Mouse (Mus musculus): ENCODE data around the gene Hmgcl.

Gene Hmgcl

DNA sequence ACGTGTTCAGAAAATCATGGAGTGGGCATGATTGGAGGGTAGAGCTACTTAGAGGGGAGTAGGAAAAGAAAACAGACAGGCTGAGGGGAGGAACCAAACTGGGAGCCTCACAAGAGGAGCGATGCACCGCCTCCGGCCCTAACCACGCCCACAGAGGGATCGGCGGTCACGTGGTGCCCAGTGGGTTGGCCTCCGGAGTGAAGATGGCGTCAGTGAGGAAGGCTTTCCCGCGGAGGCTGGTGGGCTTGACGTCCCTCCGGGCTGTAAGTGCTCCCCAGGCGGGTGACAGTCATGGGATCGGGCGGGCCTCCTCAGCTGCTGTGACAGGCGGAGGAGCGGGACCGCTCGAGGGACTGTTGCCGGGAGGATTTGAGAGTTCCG lies at the start of gene Hmgcl:
Hmgcl (plus strand) TSS at position 171 of the 381 bp plus-strand sequence.
- no peaks in the 10 kb centered on the region for H3K27me3 ChIP-seq (ENCODE audit: control insufficient read depth, insufficient read depth, low read length, poor library complexity, severe bottlenecking)
- DNase-seq (ENCODE audit: low read depth, low spot score), result peak; percentile 94
- no peaks in the 10 kb centered on the region for H3K36me3 ChIP-seq (ENCODE audit: control insufficient read depth, insufficient read depth, low read length, poor library complexity, severe bottlenecking)

DNA sequence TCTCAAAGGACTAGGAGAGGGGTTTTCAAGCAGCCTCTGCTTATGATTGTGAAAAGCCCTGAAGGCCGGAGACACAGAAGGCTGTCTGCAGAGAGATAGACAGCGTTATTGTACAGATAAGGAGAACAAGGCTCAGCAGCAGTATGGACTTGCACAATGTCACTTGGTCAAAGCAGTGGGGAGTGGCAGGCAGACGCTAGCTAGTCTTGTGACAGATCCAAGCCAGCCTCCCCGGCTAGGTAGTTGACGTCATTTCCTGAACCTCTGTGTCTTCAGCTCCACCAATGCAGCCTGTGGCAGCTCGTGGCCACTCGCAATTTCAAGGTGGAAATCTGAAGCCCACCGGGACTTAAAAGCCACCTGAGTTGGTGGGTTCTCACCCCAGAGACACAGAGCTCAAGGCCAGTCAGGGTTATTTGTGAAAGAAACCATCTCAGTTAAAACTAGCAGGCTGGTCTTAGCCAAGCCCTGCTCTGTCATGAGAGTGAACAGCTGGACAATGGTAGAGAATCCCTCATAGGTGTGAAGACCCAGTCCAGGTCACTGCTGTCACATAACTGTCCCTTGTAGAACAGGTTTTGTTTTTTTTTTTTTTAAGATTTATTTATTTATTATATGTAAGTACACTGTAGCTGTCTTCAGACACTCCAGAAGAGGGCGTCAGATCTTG lies 47.7 kb upstream of the Hmgcl start:
- Histone ChIP-seq H3K27me3 (ENCODE audit: control insufficient read depth, insufficient read depth, low read length, poor library complexity, severe bottlenecking) (no peaks in the 10 kb centered on the region), H3K36me3 (ENCODE audit: control insufficient read depth, insufficient read depth, low read length, poor library complexity, severe bottlenecking) (peaks cover 5% of the 10 kb centered on the region)
- DNase-seq (ENCODE audit: low read depth, low spot score), result peak; percentile 95

GRCm38 (mm10) chr4:135899050-135899448 lies 47.2 kb upstream of the Hmgcl start:
- H3K27me3 ChIP-seq (ENCODE audit: control insufficient read depth, insufficient read depth, low read length, poor library complexity, severe bottlenecking), result no peaks in the 10 kb centered on the region
- DNase-seq (ENCODE audit: low read depth, low spot score), result peak; percentile 43
- H3K36me3 ChIP-seq (ENCODE audit: control insufficient read depth, insufficient read depth, low read length, poor library complexity, severe bottlenecking), result peaks cover 8% of the 10 kb centered on the region

- H3K36me3 ChIP-seq (ENCODE audit: control insufficient read depth, insufficient read depth, low read length, poor library complexity, severe bottlenecking), result peaks cover 10% of the 10 kb centered on the region
- H3K27me3 ChIP-seq (ENCODE audit: control insufficient read depth, insufficient read depth, low read length, poor library complexity, severe bottlenecking), result no peaks in the 10 kb centered on the region
- peak; percentile 95 for DNase-seq (ENCODE audit: low read depth, low spot score)
Measured at GRCm38 (mm10) chr4:135900008-135900407, 46.2 kb upstream of the Hmgcl start.

- Histone ChIP-seq H3K27me3 (ENCODE audit: control insufficient read depth, insufficient read depth, low read length, poor library complexity, severe bottlenecking) (no peaks in the 10 kb centered on the region), H3K36me3 (ENCODE audit: control insufficient read depth, insufficient read depth, low read length, poor library complexity, severe bottlenecking) (peaks cover 25% of the 10 kb centered on the region)
- DNase-seq (ENCODE audit: low read depth, low spot score), result peak; percentile 72
Measured at GRCm38 (mm10) chr4:135902606-135903242, 43.5 kb upstream of the Hmgcl start.

DNA sequence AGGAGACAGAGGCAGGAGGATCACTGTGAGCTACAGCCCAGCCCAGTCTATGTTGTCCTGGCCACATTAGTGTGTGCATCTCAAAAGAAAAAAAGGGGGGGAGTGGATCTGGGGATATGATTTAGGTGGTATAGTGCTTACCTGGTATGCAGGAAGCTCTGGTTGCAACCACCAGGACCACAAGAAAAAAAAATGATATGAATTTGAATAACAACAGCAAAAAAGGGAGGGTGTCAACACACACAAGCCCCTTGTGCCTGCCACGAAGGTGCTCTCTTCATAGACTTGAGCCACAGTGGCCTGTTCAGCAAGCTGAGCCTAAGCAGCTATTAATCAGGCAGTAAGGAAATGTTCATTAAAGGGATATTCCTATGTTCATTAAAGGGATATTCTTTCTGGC lies 41.4 kb upstream of the Hmgcl start:
- Histone ChIP-seq H3K27me3 (ENCODE audit: control insufficient read depth, insufficient read depth, low read length, poor library complexity, severe bottlenecking) (no peaks in the 10 kb centered on the region), H3K36me3 (ENCODE audit: control insufficient read depth, insufficient read depth, low read length, poor library complexity, severe bottlenecking) (peaks cover 31% of the 10 kb centered on the region)
- no peak for DNase-seq (ENCODE audit: low read depth, low spot score)

DNA sequence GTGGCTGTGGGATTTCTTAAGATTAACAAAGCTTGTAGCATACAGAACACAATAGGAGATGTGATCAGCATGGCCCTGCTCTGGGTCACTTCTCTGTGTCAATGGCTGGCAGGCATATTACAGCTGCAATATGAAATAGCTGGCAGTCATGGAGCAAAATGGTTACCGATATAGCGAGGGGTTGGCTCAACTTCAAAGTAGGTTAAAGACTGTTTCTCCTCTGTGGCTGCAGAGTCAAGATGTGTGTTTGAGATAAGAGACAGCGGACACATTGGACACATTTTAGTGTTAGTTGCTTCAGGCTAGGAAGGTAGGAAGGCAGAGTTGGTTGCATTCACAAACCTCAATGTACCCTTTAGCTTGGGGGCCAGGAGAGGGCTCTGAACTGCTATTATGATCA lies 39.6 kb upstream of the Hmgcl start:
- no peak for DNase-seq (ENCODE audit: low read depth, low spot score)
- Histone ChIP-seq H3K27me3 (ENCODE audit: control insufficient read depth, insufficient read depth, low read length, poor library complexity, severe bottlenecking) (no peaks in the 10 kb centered on the region), H3K36me3 (ENCODE audit: control insufficient read depth, insufficient read depth, low read length, poor library complexity, severe bottlenecking) (peaks cover 31% of the 10 kb centered on the region)

DNA sequence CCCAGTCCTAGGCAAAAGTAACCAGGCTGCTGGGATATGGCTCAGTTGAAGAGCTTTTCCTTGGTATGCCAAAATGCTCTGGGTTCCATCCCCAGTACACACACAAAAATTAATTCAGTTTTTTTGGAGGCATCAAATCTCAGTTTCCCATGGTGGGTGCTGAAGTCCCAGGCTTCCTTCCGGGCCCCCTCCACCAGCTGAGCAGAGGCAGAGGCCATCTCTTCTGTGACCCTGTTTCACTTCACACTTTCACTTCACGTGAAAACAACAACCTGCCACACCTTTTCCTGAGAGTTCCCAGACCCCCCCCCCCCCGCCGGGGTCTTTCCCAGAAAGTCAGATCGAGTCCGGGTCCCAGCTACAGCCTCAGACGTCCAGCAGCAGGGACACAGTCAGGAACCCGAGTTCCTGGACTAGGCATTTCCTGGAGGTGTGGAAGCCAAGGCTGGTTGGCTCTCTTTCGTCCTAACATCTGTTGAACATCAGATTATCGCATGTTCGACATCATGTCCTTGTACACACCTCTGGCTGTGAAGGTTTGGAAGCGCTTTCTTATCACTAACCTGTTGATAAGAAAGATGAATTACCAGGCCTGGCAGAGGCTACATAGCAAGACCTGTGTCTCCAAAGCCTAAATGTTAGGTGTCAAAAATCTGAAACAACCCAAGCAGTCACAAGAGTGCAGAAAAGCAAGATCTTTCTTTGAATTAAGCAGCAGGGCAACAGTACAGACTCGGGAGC lies 36.8 kb upstream of the Hmgcl start:
- Histone ChIP-seq H3K27me3 (ENCODE audit: control insufficient read depth, insufficient read depth, low read length, poor library complexity, severe bottlenecking) (no peaks in the 10 kb centered on the region), H3K36me3 (ENCODE audit: control insufficient read depth, insufficient read depth, low read length, poor library complexity, severe bottlenecking) (peaks cover 22% of the 10 kb centered on the region)
- DNase-seq (ENCODE audit: low read depth, low spot score), result peak; percentile 51

- DNase-seq (ENCODE audit: low read depth, low spot score), result peak; percentile 87
Measured at GRCm38 (mm10) chr4:135911531-135911930, 34.7 kb upstream of the Hmgcl start.

DNA sequence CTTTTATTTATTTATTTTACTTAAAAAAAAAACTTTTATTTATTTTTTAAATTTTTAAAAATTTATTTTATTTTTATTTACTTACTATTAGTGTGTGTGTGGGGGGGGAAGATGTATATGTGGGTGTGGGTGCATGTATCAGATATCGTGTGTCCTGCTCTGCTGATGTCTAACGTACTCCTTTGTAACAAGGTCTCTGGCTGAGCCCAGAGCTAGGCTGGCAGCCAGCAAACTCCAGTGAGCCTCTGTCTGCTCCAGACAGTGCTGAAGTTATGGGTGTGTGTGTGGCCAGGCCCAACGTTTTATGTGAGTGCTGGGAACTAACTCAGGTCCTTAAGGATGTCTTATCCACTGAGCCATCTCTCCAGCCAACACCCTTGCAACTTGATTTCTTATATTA lies 34.1 kb upstream of the Hmgcl start:
- no peak for DNase-seq (ENCODE audit: low read depth, low spot score)
- Histone ChIP-seq H3K27me3 (ENCODE audit: control insufficient read depth, insufficient read depth, low read length, poor library complexity, severe bottlenecking) (no peaks in the 10 kb centered on the region), H3K36me3 (ENCODE audit: control insufficient read depth, insufficient read depth, low read length, poor library complexity, severe bottlenecking) (peaks cover 18% of the 10 kb centered on the region)

More at GRCm38 (mm10) chr4:135911531-135911930, 34.7 kb upstream of the Hmgcl start:
- peaks cover 17% of the 10 kb centered on the region for H3K36me3 ChIP-seq (ENCODE audit: control insufficient read depth, insufficient read depth, low read length, poor library complexity, severe bottlenecking)
- no peaks in the 10 kb centered on the region for H3K27me3 ChIP-seq (ENCODE audit: control insufficient read depth, insufficient read depth, low read length, poor library complexity, severe bottlenecking)

DNA sequence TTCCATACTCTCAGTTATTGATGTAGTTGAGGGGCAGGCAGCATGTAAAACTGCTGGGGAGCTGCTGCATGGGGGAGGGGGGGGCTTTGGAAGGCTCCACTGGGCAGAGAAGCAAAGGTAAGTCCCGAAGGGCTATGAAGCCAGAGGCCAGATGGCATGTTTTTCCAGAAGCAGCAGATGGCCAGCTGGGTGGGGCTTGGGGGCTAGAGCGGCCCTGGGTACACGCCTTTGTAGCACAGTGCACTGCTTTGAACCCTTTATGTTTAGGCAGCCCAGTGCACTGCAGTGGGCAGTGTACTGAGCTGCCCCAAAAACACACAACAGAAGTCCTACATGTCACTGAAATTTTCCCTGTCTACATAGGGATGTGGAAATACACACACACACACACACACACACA lies 33.4 kb upstream of the Hmgcl start:
- H3K27me3 ChIP-seq (ENCODE audit: control insufficient read depth, insufficient read depth, low read length, poor library complexity, severe bottlenecking), result no peaks in the 10 kb centered on the region
- H3K36me3 ChIP-seq (ENCODE audit: control insufficient read depth, insufficient read depth, low read length, poor library complexity, severe bottlenecking), result peaks cover 22% of the 10 kb centered on the region
- peak; percentile 45 for DNase-seq (ENCODE audit: low read depth, low spot score)

DNA sequence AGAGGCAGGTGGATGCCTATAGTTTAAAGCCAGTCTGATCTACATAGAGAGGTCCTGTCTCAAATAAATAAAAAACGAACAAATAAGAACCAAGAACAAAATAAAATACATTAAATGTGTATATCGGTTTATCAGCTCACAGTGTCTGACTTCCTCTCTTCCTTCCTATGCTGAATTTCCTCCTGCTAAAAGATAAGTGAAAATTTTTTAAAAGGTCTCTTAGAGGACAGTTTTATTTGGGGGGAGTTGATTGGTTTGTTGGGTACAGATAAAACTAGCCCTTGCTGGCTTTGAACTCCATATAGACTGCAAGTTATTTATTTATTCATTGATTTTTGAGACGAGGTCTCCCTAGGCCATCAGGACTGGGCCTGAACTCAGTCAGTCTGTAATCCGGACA lies 32.8 kb upstream of the Hmgcl start:
- H3K27me3 ChIP-seq (ENCODE audit: control insufficient read depth, insufficient read depth, low read length, poor library complexity, severe bottlenecking), result no peaks in the 10 kb centered on the region
- H3K36me3 ChIP-seq (ENCODE audit: control insufficient read depth, insufficient read depth, low read length, poor library complexity, severe bottlenecking), result peaks cover 25% of the 10 kb centered on the region
- DNase-seq (ENCODE audit: low read depth, low spot score), result no peak

DNA sequence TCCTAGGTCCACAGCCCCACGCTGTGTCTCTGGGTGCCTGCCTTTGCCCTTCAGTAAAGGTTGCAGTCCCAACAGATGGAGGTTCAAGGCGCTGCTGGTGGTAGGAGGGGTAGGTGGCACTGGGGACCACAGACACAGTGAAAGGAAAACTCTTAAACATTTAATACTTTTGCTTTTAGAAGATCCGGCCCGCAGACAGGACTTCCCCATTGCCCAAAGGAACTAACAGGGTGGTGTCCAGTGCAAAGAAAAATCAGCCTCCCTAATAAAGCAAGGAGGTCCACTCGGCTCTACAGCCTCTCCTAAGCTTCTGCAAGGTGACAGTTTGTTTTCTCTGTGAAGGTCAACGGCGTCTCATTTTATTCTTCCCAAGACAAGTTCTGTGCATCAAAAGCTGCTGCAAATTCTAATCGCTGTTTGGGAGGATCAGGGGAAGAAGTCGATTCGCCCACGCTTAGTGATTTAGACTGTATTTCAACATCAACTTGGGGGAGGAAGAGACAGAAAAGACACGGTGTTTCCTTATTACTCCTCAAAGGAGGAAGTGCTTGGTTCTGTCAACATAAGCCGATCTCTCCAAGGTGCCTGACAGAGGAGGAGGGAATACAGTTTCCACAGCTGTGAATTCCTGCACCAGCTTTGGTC lies 27.5 kb upstream of the Hmgcl start:
- peak; percentile 63 for DNase-seq (ENCODE audit: low read depth, low spot score)
- Histone ChIP-seq H3K36me3 (ENCODE audit: control insufficient read depth, insufficient read depth, low read length, poor library complexity, severe bottlenecking) (peaks cover 31% of the 10 kb centered on the region), H3K27me3 (ENCODE audit: control insufficient read depth, insufficient read depth, low read length, poor library complexity, severe bottlenecking) (no peaks in the 10 kb centered on the region)

GRCm38 (mm10) chr4:135919280-135919639 lies 27.0 kb upstream of the Hmgcl start:
- no peak for DNase-seq (ENCODE audit: low read depth, low spot score)
- Histone ChIP-seq H3K36me3 (ENCODE audit: control insufficient read depth, insufficient read depth, low read length, poor library complexity, severe bottlenecking) (peaks cover 31% of the 10 kb centered on the region), H3K27me3 (ENCODE audit: control insufficient read depth, insufficient read depth, low read length, poor library complexity, severe bottlenecking) (no peaks in the 10 kb centered on the region)

All from splenic B cell, adult 2 months (primary cell).